Mouse (Mus musculus) stomach, adult 2 months (tissue): ENCODE measurements around the gene 2310022B05Rik. TPM values are rescaled to one million over a fixed set of nuclear protein-coding genes. Genes with fewer than 3 reads are reported as not detected.

Experiments used
- polyA plus RNA-seq: library from polyadenylated mRNA; depleted of rRNA; stranded (reverse); fragments of >200 nt; gene quantifications from 2 replicates; pipeline ENCODE4 v1.2.3, GENCODE M21; 2012; rRNA removed

The 2310022B05Rik gene
- polyA plus RNA-seq, result 21.7 and 26.5 TPM in 2 replicates

DNA sequence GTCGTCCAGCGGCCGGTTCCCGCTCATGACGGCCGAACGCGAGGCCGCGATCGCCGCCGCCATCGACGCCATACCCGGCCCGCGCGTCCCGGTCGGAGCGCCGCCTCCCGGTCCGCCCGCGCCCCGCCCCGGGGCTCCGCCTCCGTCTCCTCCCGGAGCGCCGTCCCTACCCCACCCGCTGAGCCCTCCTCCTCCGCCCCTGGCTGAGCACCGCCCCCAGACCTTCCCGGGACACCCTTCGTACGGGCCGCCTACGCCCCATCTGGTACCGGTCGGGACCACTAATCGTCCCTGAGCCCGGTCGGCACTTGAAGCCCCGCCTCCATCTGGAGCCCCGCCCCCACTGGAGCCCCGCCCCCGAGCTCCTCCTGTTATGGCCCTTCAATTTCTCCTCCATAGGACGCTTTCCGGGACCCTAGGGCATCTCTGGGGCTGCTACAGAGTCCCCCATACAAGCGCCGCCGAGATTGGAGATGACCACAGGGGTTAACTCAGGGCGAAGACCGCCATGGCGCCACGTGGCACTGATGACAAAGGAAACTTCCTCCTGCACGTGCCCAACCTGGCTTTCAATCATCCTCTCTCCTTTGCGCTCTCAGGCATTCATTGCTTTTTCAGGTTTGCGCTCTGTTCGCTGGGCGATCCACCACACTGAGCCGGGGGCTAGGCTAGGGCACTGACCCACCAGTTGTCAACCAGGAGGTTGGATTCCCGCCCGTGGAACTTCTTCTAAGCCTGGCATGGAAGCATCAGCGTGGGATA lies at the start of gene 2310022B05Rik:
2310022B05Rik (minus strand) TSS at position 258 of the 762 bp plus-strand sequence.

Other genes with a start within 250 kb of the 2310022B05Rik start
- gene Pgbd5, start 223.7 kb downstream of the 2310022B05Rik start, polyA plus RNA-seq, result 2.2 and 2.6 TPM in 2 replicates
- 8.0 and 9.6 TPM in 2 replicates for gene Cog2, start 142.6 kb downstream of the 2310022B05Rik start, polyA plus RNA-seq
- 23.8 and 24.1 TPM in 2 replicates for gene Agt, start 93.7 kb downstream of the 2310022B05Rik start, polyA plus RNA-seq
- gene Capn9, start 87.3 kb downstream of the 2310022B05Rik start, polyA plus RNA-seq, result 59.0 and 61.5 TPM in 2 replicates
- 5.2 and 6.2 TPM in 2 replicates for gene Ttc13, start 58.6 kb upstream of the 2310022B05Rik start, polyA plus RNA-seq
- 3.8 and 5.6 TPM in 2 replicates for gene Arv1, start 58.8 kb upstream of the 2310022B05Rik start, polyA plus RNA-seq
- 2.8 and 10.2 TPM in 2 replicates for gene Fam89a, start 88.5 kb upstream of the 2310022B05Rik start, polyA plus RNA-seq
- 0.03 and 0.05 TPM in 2 replicates for gene Trim67, start 129.7 kb upstream of the 2310022B05Rik start, polyA plus RNA-seq
- gene Gnpat, start 199.7 kb upstream of the 2310022B05Rik start, polyA plus RNA-seq, result 13.7 and 15.2 TPM in 2 replicates
- gene 2810004N23Rik, start 199.8 kb upstream of the 2310022B05Rik start, polyA plus RNA-seq, result 4.3 and 4.4 TPM in 2 replicates
- gene Exoc8, start 234.3 kb upstream of the 2310022B05Rik start, polyA plus RNA-seq, result 3.0 and 4.3 TPM in 2 replicates
- 3.0 and 3.6 TPM in 2 replicates for gene Sprtn, start 234.5 kb upstream of the 2310022B05Rik start, polyA plus RNA-seq